Mouse (Mus musculus): ENCODE results near the gene Olfr106-ps.

Gene Olfr106-ps

DNA sequence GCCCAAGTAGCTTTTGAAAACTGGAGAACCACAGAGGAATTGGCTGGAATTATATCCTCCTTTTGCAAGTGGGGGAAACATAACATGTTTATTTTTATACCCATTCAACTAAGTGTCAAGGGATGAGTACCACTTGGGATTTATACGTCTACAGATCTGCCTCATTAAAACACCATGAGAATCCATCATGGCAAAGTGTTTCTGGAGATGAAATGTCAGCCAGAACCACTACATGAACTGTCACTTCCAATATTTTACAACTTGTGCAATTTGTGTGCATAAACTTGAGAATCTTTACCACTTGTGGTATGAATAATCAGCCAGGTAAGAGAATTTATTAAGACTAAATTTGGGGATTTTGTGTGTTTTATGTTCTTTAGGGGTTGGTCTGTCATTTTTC, at the start of gene Olfr106-ps:
Olfr106-ps (plus strand) TSS at position 301 of the 400 bp plus-strand sequence.
- DNase-seq (ENCODE audit: low spot score): no peak

DNA sequence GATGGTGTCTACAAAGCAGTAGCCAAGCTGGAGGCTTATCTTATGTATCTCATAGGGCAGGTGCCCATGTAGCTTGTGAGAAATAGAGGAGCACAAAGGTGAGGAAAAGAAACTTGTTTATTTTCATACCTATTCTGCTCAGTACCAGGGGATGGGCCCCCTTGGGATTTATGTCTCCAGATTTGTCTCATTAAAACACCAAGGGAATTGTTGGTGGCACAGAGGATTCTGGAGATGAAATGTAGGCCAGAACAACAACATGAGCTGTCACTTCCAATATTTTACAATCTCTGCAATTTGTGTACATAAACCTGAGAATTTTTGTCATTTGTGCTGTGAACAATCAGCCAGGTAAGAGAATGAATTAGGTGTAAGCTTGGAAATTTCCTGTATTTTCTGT, 30.9 kb upstream of the Olfr106-ps start, which contains the start of gene Olfr104-ps:
Olfr104-ps (plus strand) TSS at position 301 of the 400 bp plus-strand sequence.
- DNase-seq (ENCODE audit: low spot score): no peak

DNA sequence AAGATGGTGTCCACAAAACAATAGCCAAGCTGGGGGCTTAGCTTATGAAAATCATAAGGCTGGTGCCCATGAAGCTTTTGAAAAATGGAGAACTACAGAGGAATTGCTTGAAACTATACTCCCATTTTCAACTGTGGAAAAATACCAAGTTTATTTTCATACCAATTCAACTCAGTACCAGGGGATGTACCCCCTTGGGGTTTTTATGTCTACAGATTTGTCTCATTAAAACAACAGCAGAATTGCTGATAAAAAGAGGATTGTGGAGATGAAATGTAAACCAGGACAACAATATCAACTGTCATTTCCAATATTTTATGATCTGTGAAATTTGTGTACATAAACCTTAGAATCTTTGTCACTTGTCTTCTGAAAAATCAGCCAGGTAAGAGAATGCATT, 11.5 kb upstream of the Olfr106-ps start, which contains the start of gene Olfr105-ps:
Olfr105-ps (plus strand) TSS at position 301 of the 400 bp plus-strand sequence.
- no peak for DNase-seq (ENCODE audit: low spot score)

DNA sequence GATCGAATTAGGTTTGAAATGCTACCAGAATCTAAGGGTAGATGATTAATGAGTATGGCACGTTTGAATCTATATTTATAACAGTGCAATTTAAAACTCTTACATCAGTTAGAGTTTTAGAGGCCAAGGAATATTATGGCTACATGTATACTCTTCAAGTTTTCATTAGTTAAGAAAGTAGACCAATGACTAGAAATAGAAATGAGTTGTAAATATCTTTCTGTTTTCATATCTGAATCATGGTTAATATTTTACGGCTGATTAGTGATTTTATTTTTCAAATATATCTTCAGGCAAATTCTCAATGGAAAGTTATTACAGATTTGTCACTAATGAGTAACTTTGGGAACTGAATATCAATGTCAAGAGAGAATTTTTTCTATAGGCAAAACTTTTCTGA, 8.7 kb downstream of the Olfr106-ps start, which contains the start of gene Olfr107:
Olfr107 (plus strand) TSS at position 301 of the 400 bp plus-strand sequence.
- no peak for DNase-seq (ENCODE audit: low spot score)

DNA sequence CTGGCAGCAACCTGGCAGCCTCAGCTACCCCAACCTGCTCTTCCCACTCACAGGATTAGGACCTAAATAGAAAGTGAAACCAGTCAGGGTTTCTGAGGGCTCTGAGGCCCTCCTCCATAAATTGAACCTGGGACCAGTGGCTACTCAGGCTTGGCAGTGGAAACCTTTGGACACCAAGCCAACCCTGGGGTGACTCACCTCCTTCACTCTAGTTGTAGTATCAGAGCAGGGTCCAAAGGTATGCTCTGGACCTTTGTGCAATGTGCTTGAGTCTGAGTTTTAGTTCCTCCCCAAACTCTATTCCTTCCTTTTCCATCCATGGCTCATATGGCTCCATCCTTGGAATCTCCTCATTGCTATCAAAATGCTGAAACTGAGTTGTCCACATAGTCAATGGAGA, 23.2 kb downstream of the Olfr106-ps start:
- no peak for DNase-seq (ENCODE audit: low spot score)

DNA sequence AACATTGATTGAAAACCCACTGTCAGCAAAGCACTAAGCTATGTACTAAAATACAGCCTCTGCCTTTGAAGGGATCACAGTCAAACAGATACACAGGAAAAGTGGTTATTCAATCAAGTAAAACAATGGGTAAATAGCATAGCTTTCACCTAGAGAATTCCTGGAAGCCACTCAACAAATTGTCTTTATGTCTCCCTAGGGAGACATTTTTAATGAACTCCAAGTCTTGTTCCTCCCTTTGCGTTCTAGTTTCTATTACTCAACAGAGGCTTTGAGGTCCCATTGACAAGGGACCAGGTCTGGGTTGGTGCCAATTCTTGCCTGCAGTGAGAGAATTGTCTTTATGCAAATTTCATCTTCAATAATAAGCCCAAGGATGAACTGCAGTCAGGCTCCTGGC, 55.0 kb downstream of the Olfr106-ps start, which contains the start of gene Olfr108:
Olfr108 (plus strand) TSS at position 301 of the 400 bp plus-strand sequence.
- no peak for DNase-seq (ENCODE audit: low spot score)
